Mouse (Mus musculus) effector memory CD4-positive, alpha-beta T cell, adult 7 months (primary cell): Measurements from ENCODE around the gene Ctps. TPM values are rescaled to one million over a fixed set of nuclear protein-coding genes. Genes with fewer than 3 reads are reported as not detected.

Experiments used
- polyA plus RNA-seq: library from polyadenylated mRNA; unstranded; fragments of 100-300 nt; shearing (Covaris generic); gene quantifications from one replicate; pipeline ENCODE4 v1.2.1, GENCODE M21; 2017

Ctps gene
- 22.6 TPM for polyA plus RNA-seq

GRCm38 (mm10) chr4:120569486-120570437 lies at the start of gene Ctps:
Gene Ctps (minus strand): TSS chr4:120570276.

GRCm38 (mm10) chr4:120588445-120588844 lies 18.4 kb upstream of the Ctps start, which contains the start of gene Gm8439:
Gene Gm8439 (plus strand): TSS chr4:120588745.

GRCm38 (mm10) chr4:120531986-120532385 lies 38.1 kb downstream of the Ctps start, which contains the start of gene Slfnl1:
Gene Slfnl1 (plus strand): TSS chr4:120532231.

Other genes with a start within 250 kb of the Ctps start
- gene Scmh1, start 165.0 kb downstream of the Ctps start, polyA plus RNA-seq, result 8.3 TPM
- gene Slfnl1, start 38.0 kb downstream of the Ctps start, polyA plus RNA-seq, result 0.22 TPM
- gene Gm8439, start 18.5 kb upstream of the Ctps start, polyA plus RNA-seq, result not detected
- 0.72 TPM for gene Cited4, start 96.3 kb upstream of the Ctps start, polyA plus RNA-seq
- not detected for gene Kcnq4, start 178.3 kb upstream of the Ctps start, polyA plus RNA-seq